Mouse (Mus musculus): ENCODE measurements at regions not wholly inside any gene's neighbourhood (a gene's known extent, or its start where the extent isn't known, plus 50 kb on each side); places are given as distances from the start of the nearest gene placed in this dataset.
"Not testable (repeated sequence)": the region's sequence is repeated elsewhere in the genome, so short reads cannot be mapped to it uniquely, and the experiment has no call there.

- not testable (repeated sequence) for DNase-seq (ENCODE audit: low read depth)
Measured at GRCm38 (mm10) chr14:26319821-26320220, 62.1 kb downstream of the Duxbl3 start.

- DNase-seq (ENCODE audit: low read depth): peak; percentile 11
Measured at GRCm38 (mm10) chr14:26320736-26321135, 63.0 kb downstream of the Duxbl3 start.

GRCm38 (mm10) chr14:26328562-26328961 is 70.8 kb downstream of the Duxbl3 start:
- DNase-seq (ENCODE audit: low read depth): no peak

- DNase-seq (ENCODE audit: low read depth): no peak
Measured at GRCm38 (mm10) chr14:26341111-26341510, 83.3 kb downstream of the Duxbl3 start.

GRCm38 (mm10) chr14:26345227-26345626 is 87.5 kb downstream of the Duxbl3 start:
- no peak for DNase-seq (ENCODE audit: low read depth)

- DNase-seq (ENCODE audit: low read depth): no peak
Measured at GRCm38 (mm10) chr14:26347296-26347695, 89.5 kb downstream of the Duxbl3 start.

- DNase-seq (ENCODE audit: low read depth): no peak
Measured at GRCm38 (mm10) chr14:26352927-26353326, 95.2 kb downstream of the Duxbl3 start.

- peak; percentile 26 for DNase-seq (ENCODE audit: low read depth)
Measured at GRCm38 (mm10) chr14:26357242-26357641, 99.5 kb downstream of the Duxbl3 start.

- no peak for DNase-seq (ENCODE audit: low read depth)
Measured at GRCm38 (mm10) chr14:26357996-26358395, 100.2 kb downstream of the Duxbl3 start.

- DNase-seq (ENCODE audit: low read depth): no peak
Measured at GRCm38 (mm10) chr14:26360071-26360470, 102.3 kb downstream of the Duxbl3 start.

- DNase-seq (ENCODE audit: low read depth): no peak
Measured at GRCm38 (mm10) chr14:26361206-26361605, 103.4 kb downstream of the Duxbl3 start.

Measured in NIH3T3 (cell line).